Mouse (Mus musculus) liver, embryonic 13.5 days (tissue): ENCODE measurements around the gene Hecw2. TPM values are rescaled to one million over a fixed set of nuclear protein-coding genes. Genes with fewer than 3 reads are reported as not detected.

Experiments
- ATAC-seq: fragments of 200-750 bp; cut with Nextera tagmentation; 2 replicates; pipeline ENCODE4 v1.8.0; 2017; ENCODE audit warnings: low read depth, mild to moderate bottlenecking, moderate number of reproducible peaks, moderate library complexity
- DNase-seq: peaks from one replicate; pipeline ENCODE4 v3.0.0; 2022
- H3K27ac ChIP-seq: fragments of 300-500 bp; sonication (generic); 2 replicates; pipeline ENCODE4 v1.5.1; 2015; ENCODE audit warnings: moderate library complexity, mild to moderate bottlenecking, inconsistent platforms
- H3K27me3 ChIP-seq: fragments of 300-500 bp; sonication (generic); 2 replicates; pipeline ENCODE4 v1.6.1; 2015; ENCODE audit warnings: mild to moderate bottlenecking, inconsistent platforms
- H3K36me3 ChIP-seq: fragments of 300-500 bp; sonication (generic); 2 replicates; pipeline ENCODE4 v1.6.1; 2015; ENCODE audit warnings: mild to moderate bottlenecking, inconsistent platforms
- H3K4me1 ChIP-seq: fragments of 300-500 bp; sonication (generic); replicated peaks from 2 replicates; pipeline ENCODE4 v1.6.1; 2015; ENCODE audit warnings: inconsistent platforms
- H3K4me2 ChIP-seq: fragments of 300-500 bp; sonication (generic); 2 replicates; pipeline ENCODE4 v1.6.1; 2015; ENCODE audit warnings: inconsistent platforms, mild to moderate bottlenecking, moderate library complexity
- H3K4me3 ChIP-seq: fragments of 300-500 bp; sonication (generic); replicated peaks from 2 replicates; pipeline ENCODE4 v1.5.1; 2015; ENCODE audit warnings: mild to moderate bottlenecking, inconsistent platforms
- H3K9ac ChIP-seq: fragments of 300-500 bp; sonication (generic); 2 replicates; pipeline ENCODE4 v1.6.1; 2015; ENCODE audit warnings: mild to moderate bottlenecking, inconsistent platforms
- H3K9me3 ChIP-seq: fragments of 300-500 bp; sonication (generic); replicated peaks from 2 replicates; pipeline ENCODE4 v1.6.1; 2016; ENCODE audit warnings: inconsistent platforms
- whole genome bisulfite sequencing: fragments of 180-500 bp; shearing (Covaris S2); methylation state at CpG from one replicate; pipeline ENCODE4 v1.1.7; 2015; ENCODE audit not compliant: insufficient replicate concordance; 5-methylcytosine and 5-hydroxymethylcytosine counted together
- polyA plus RNA-seq: library from polyadenylated mRNA; unstranded; fragments of >200 nt; fragmentation: Nextera tagmentation; extraction: Ambion mirVana; gene quantifications from 2 replicates; pipeline ENCODE4 v1.2.1, GENCODE M21; 2015

Gene Hecw2
- polyA plus RNA-seq, 1 experiment from 2014 or later, result 0.45 TPM

GRCm38 (mm10) chr1:54153216-54153786 lies 41.7 kb downstream of the Hecw2 start:
- Histone ChIP-seq H3K9me3 (no peaks in the 10 kb centered on the region), H3K4me3 (no peak overlapping the region), H3K4me1 (no peaks in the 10 kb centered on the region), H3K36me3 (no peaks in the 10 kb centered on the region), H3K4me2 (no peak overlapping the region), H3K9ac (no peak overlapping the region), H3K27me3 (no peaks in the 10 kb centered on the region), H3K27ac (no peak overlapping the region)
- ATAC-seq (no peak), DNase-seq (no peak)
- 60% methylated on average over 6 of the region's 6 CpGs for WGBS

GRCm38 (mm10) chr1:54145106-54145505 lies 49.9 kb downstream of the Hecw2 start:
- no peak for ATAC-seq
- 70% methylated on average over 5 of the region's 5 CpGs for WGBS
- H3K4me1 ChIP-seq, result no peaks in the 10 kb centered on the region

GRCm38 (mm10) chr1:54133802-54134436 lies 61.0 kb downstream of the Hecw2 start:
- DNase-seq, result no peak
- no peak for ATAC-seq

More at GRCm38 (mm10) chr1:54145106-54145505, 49.9 kb downstream of the Hecw2 start:
- H3K27ac ChIP-seq, result no peak overlapping the region
- no peak overlapping the region for H3K9ac ChIP-seq
- H3K27me3 ChIP-seq, result no peaks in the 10 kb centered on the region
- H3K4me3 ChIP-seq, result no peak overlapping the region
- DNase-seq, result no peak
- H3K4me2 ChIP-seq, result no peak overlapping the region
- H3K9me3 ChIP-seq, result no peaks in the 10 kb centered on the region
- no peaks in the 10 kb centered on the region for H3K36me3 ChIP-seq

DNA sequence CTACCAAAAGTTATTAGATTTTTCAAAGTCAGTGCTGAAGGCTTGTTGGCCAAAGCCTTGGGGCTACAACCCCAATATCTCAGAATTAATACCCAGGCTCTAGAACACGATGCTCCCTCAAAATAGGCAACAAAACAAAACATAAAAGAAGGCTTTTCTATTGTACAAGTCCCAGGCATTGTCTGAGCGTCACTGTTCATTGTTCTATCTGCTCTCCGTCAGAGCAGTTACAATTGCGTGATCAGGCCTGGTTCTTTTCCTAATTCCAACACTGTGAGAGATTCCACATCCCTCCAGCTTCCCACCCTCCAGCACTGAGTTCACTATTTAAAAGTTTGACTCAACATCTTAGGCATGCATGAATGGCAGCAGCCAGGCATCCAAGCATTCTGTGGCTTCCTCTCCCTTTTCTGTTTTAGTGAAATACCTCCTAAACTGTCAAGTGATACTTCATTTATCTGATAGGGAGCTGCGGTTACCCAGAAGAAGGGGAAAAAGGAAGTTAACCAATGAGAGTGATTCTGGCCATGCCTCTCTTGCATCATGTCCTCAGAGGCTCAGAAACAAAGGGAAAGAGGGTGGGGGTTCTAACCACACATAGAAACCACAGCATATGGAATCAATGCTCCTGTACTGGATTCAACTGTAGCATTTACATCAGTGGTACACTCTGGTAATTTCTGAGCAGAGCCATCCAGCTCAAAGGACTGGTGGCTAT lies 66.1 kb downstream of the Hecw2 start:
- Histone ChIP-seq H3K36me3 (no peaks in the 10 kb centered on the region), H3K27me3 (no peaks in the 10 kb centered on the region), H3K27ac (no peak overlapping the region), H3K9me3 (no peaks in the 10 kb centered on the region), H3K4me3 (no peak overlapping the region), H3K4me1 (no peaks in the 10 kb centered on the region), H3K9ac (no peak overlapping the region), H3K4me2 (no peak overlapping the region)
- ATAC-seq (no peak), DNase-seq (peak; percentile 0)
- 18% methylated on average over 5 of the region's 5 CpGs for WGBS

More at GRCm38 (mm10) chr1:54133802-54134436, 61.0 kb downstream of the Hecw2 start:
- Histone ChIP-seq H3K4me2 (no peak overlapping the region), H3K36me3 (no peaks in the 10 kb centered on the region), H3K4me3 (no peak overlapping the region), H3K4me1 (no peaks in the 10 kb centered on the region), H3K27ac (no peak overlapping the region), H3K9me3 (no peaks in the 10 kb centered on the region), H3K9ac (no peak overlapping the region), H3K27me3 (no peaks in the 10 kb centered on the region)
- WGBS, result 57% methylated on average over 4 of the region's 4 CpGs

DNA sequence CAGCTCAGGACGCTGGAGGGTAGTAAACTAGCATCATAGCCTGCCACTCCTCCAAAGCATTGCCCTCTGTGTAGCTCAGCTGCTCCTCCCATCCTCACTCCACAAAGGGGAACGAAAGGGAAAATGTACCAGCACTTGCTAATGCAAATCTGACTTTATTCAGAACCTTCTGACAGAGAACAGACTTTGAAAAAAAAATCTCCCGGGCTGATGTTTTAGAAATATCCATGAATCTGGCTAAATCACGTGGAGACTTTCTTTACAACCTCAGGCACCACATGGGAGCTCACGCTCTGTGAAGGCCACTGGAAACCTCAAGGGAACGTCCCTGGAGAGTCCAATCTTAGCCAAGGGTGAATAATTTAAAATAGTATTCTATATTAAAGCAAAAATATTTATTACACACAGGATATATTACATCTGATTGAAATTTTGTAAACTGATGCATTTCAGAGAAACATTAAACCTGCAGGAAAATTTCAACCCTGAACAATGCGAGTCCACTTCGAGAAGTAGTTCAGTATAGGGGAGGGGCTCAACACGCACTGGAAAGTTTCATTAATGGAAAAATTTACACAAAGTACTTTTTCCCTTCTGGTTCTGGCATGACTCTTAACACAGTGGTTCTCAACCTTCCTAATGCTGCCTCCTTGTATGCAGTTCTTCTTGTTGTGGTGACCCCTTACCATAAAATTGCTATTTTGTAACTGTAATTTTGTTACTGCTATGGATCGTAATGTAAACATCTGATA lies 67.8 kb downstream of the Hecw2 start:
- DNase-seq (no peak), ATAC-seq (no peak)
- no peak overlapping the region for H3K27ac ChIP-seq
- H3K36me3 ChIP-seq, result no peaks in the 10 kb centered on the region
- no peaks in the 10 kb centered on the region for H3K27me3 ChIP-seq
- no peaks in the 10 kb centered on the region for H3K9me3 ChIP-seq
- 64% methylated on average over 10 of the region's 10 CpGs for WGBS
- H3K9ac ChIP-seq, result no peak overlapping the region
- no peak overlapping the region for H3K4me2 ChIP-seq
- H3K4me1 ChIP-seq, result no peaks in the 10 kb centered on the region
- no peak overlapping the region for H3K4me3 ChIP-seq

GRCm38 (mm10) chr1:54122551-54122950 lies 72.4 kb downstream of the Hecw2 start:
- H3K4me3 ChIP-seq, result no peak overlapping the region
- no peak for DNase-seq
- 76% methylated on average over 2 of the region's 2 CpGs for WGBS

GRCm38 (mm10) chr1:54121071-54121730 lies 73.8 kb downstream of the Hecw2 start:
- DNase-seq, result no peak
- no peak overlapping the region for H3K4me2 ChIP-seq
- no peak overlapping the region for H3K27ac ChIP-seq
- H3K4me1 ChIP-seq, result no peaks in the 10 kb centered on the region
- H3K36me3 ChIP-seq, result no peaks in the 10 kb centered on the region
- H3K9ac ChIP-seq, result no peak overlapping the region
- H3K4me3 ChIP-seq, result no peak overlapping the region
- no peaks in the 10 kb centered on the region for H3K27me3 ChIP-seq
- 61% methylated on average over 5 of the region's 5 CpGs for WGBS
- H3K9me3 ChIP-seq, result no peaks in the 10 kb centered on the region
- no peak for ATAC-seq

More at GRCm38 (mm10) chr1:54122551-54122950, 72.4 kb downstream of the Hecw2 start:
- Histone ChIP-seq H3K4me2 (no peak overlapping the region), H3K27me3 (no peaks in the 10 kb centered on the region), H3K9me3 (no peaks in the 10 kb centered on the region), H3K36me3 (no peaks in the 10 kb centered on the region), H3K4me1 (no peaks in the 10 kb centered on the region), H3K9ac (no peak overlapping the region), H3K27ac (no peak overlapping the region)
- no peak for ATAC-seq

- 66% methylated on average over 9 of the region's 9 CpGs for WGBS
- H3K27me3 ChIP-seq, result no peaks in the 10 kb centered on the region
- no peak overlapping the region for H3K9ac ChIP-seq
- H3K4me2 ChIP-seq, result no peak overlapping the region
- H3K9me3 ChIP-seq, result no peaks in the 10 kb centered on the region
- no peak for DNase-seq
- no peak overlapping the region for H3K27ac ChIP-seq
- no peak overlapping the region for H3K4me3 ChIP-seq
- no peaks in the 10 kb centered on the region for H3K36me3 ChIP-seq
- no peaks in the 10 kb centered on the region for H3K4me1 ChIP-seq
- no peak for ATAC-seq
These were observed 75.2 kb downstream of the Hecw2 start for GRCm38 (mm10) chr1:54119638-54120320.

- Histone ChIP-seq H3K36me3 (no peaks in the 10 kb centered on the region), H3K9me3 (no peaks in the 10 kb centered on the region), H3K9ac (no peak overlapping the region), H3K4me2 (no peak overlapping the region), H3K27ac (no peak overlapping the region), H3K4me1 (no peaks in the 10 kb centered on the region), H3K4me3 (no peak overlapping the region), H3K27me3 (no peaks in the 10 kb centered on the region)
- DNase-seq (no peak), ATAC-seq (no peak)
- WGBS, result 64% methylated on average over 8 of the region's 8 CpGs
These were observed 76.5 kb downstream of the Hecw2 start for GRCm38 (mm10) chr1:54118342-54118973.

DNA sequence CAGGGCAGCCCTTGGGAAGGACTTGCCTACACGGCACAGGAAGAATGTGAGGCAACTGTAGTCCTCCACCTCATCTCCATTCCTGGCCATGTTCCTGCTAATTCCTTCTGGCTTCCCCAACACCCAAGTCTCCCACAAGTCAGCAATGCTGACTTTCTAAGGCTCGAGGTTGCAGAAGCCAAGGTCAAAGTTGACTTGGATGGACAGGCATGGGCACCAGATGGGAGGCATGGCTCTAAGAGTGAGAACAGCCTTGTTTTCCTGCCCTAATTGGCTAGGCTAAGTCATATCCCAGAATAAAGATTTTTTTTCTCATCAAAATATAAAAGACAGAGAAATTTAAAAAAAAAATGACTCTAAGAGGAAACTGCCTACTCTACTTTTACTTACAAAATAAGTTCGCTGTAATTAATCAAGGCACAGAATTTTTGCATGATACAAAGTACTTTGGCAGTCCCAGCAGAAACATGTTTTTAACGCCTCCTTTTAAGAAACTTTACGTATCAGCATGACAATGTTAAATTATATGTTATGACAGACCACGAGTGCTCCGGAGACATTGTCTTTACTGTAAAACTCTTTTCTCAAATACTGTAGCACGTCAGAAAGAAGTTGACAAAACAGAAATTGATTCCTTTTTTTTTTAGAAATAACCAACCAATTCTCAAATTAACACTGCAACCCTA lies 83.9 kb downstream of the Hecw2 start:
- H3K4me1 ChIP-seq, result no peaks in the 10 kb centered on the region
- no peak overlapping the region for H3K4me3 ChIP-seq
- no peak overlapping the region for H3K27ac ChIP-seq
- no peaks in the 10 kb centered on the region for H3K36me3 ChIP-seq
- ATAC-seq (no peak), DNase-seq (no peak)
- WGBS, result 64% methylated on average over 8 of the region's 8 CpGs
- no peak overlapping the region for H3K9ac ChIP-seq
- no peaks in the 10 kb centered on the region for H3K27me3 ChIP-seq
- H3K4me2 ChIP-seq, result no peak overlapping the region
- H3K9me3 ChIP-seq, result no peaks in the 10 kb centered on the region
